Mouse (Mus musculus) intestine, embryonic 16.5 days (tissue): Measurements from ENCODE around the gene Pin1rt1. TPM values are rescaled to one million over a fixed set of nuclear protein-coding genes. Genes with fewer than 3 reads are reported as not detected.

Experiments used
- ATAC-seq: fragments of 200-750 bp; cut with Nextera tagmentation; 2 replicates; pipeline ENCODE4 v1.8.0; 2017; ENCODE audit warnings: moderate TSS enrichment, moderate library complexity
- H3K27ac ChIP-seq: fragments of 300-500 bp; sonication (generic); 2 replicates; pipeline ENCODE4 v1.5.1; 2014; ENCODE audit warnings: mild to moderate bottlenecking, low read length
- H3K27me3 ChIP-seq: fragments of 300-500 bp; sonication (generic); replicated peaks from 2 replicates; pipeline ENCODE4 v1.6.1; 2014; ENCODE audit warnings: low read length, control low read depth, mixed read lengths; ENCODE audit not compliant: control insufficient read depth, insufficient read depth
- H3K36me3 ChIP-seq: fragments of 300-500 bp; sonication (generic); 2 replicates; pipeline ENCODE4 v1.6.1; 2014; ENCODE audit warnings: low read length, control low read depth; ENCODE audit not compliant: control insufficient read depth, insufficient read depth
- H3K4me1 ChIP-seq: fragments of 300-500 bp; sonication (generic); 2 replicates; pipeline ENCODE4 v1.6.1; 2014; ENCODE audit warnings: low read length, control low read depth, mixed read lengths; ENCODE audit not compliant: control insufficient read depth, insufficient read depth
- H3K4me2 ChIP-seq: fragments of 300-500 bp; sonication (generic); 2 replicates; pipeline ENCODE4 v1.6.1; 2014; ENCODE audit warnings: low read depth, low read length, control low read depth
- H3K4me3 ChIP-seq: fragments of 300-500 bp; sonication (generic); 2 replicates; pipeline ENCODE4 v1.5.1; 2014; ENCODE audit warnings: mild to moderate bottlenecking, low read length
- H3K9ac ChIP-seq: fragments of 300-500 bp; sonication (generic); 2 replicates; pipeline ENCODE4 v1.6.1; 2014; ENCODE audit warnings: low read depth, low read length
- H3K9me3 ChIP-seq: fragments of 300-500 bp; sonication (generic); 2 replicates; pipeline ENCODE4 v1.6.1; 2016; ENCODE audit warnings: low read length, control low read depth; ENCODE audit not compliant: control insufficient read depth
- WGBS: fragments of 180-500 bp; shearing (Covaris S2); extraction: QIAGEN DNeasy Blood & Tissue Kit; methylation state at CpG from one replicate; pipeline ENCODE4 v1.1.7; 2014; 5-methylcytosine and 5-hydroxymethylcytosine counted together
- polyA plus RNA-seq: library from polyadenylated mRNA; unstranded; fragments of >200 nt; fragmentation: Nextera tagmentation; extraction: Ambion mirVana; gene quantifications from 2 replicates; pipeline ENCODE4 v1.2.1, GENCODE M21; 2015

Gene Pin1rt1
- polyA plus RNA-seq, result not detected in 2 replicates

- Histone ChIP-seq H3K9me3 (no peaks in the 10 kb centered on the region), H3K27ac (no peak within 1 kb of the TSS), H3K4me2 (no peak within 1 kb of the TSS), H3K27me3 (no peaks in the 10 kb centered on the region), H3K4me1 (no peaks in the 10 kb centered on the region), H3K4me3 (no peak within 1 kb of the TSS), H3K9ac (no peak within 1 kb of the TSS), H3K36me3 (no peaks in the 10 kb centered on the region)
- ATAC-seq, result no peak
- 84% methylated on average over 4 of the region's 4 CpGs for WGBS
Measured at GRCm38 (mm10) chr2:104716279-104716678, at the start of gene Pin1rt1. Gene Pin1rt1 (minus strand): TSS chr2:104716379.

- WGBS, result 88% methylated on average over 4 of the region's 4 CpGs
Measured at GRCm38 (mm10) chr2:104764018-104764417, 47.8 kb upstream of the Pin1rt1 start.

GRCm38 (mm10) chr2:104763134-104763703 is 47.0 kb upstream of the Pin1rt1 start:
- Histone ChIP-seq H3K4me2 (no peak overlapping the region), H3K9ac (no peak overlapping the region), H3K4me3 (no peak overlapping the region), H3K9me3 (no peaks in the 10 kb centered on the region), H3K27me3 (no peaks in the 10 kb centered on the region), H3K36me3 (no peaks in the 10 kb centered on the region; the same call in 1 of the 2 replicates), H3K4me1 (no peaks in the 10 kb centered on the region), H3K27ac (peak overlapping the region; percentile 57; the same call in 1 of the 2 replicates)
- peak; percentile 86 for ATAC-seq
- 68% methylated on average over 8 of the region's 8 CpGs for WGBS

More at GRCm38 (mm10) chr2:104764018-104764417, 47.8 kb upstream of the Pin1rt1 start:
- Histone ChIP-seq H3K36me3 (no peaks in the 10 kb centered on the region; the same call in 1 of the 2 replicates), H3K9me3 (no peaks in the 10 kb centered on the region), H3K9ac (no peak overlapping the region), H3K4me3 (no peak overlapping the region), H3K4me2 (no peak overlapping the region), H3K27me3 (no peaks in the 10 kb centered on the region), H3K4me1 (no peaks in the 10 kb centered on the region), H3K27ac (no peak overlapping the region)
- ATAC-seq, result no peak

GRCm38 (mm10) chr2:104750611-104751010 is 34.4 kb upstream of the Pin1rt1 start:
- H3K4me2 ChIP-seq, result no peak overlapping the region
- no peaks in the 10 kb centered on the region for H3K27me3 ChIP-seq
- H3K4me1 ChIP-seq, result 0 out of 2 replicates have a peak, but pooled peaks cover 2% of the 10 kb centered on the region
- WGBS, result 50% methylated on average over 3 of the region's 3 CpGs
- H3K36me3 ChIP-seq, result no peaks in the 10 kb centered on the region
- no peak overlapping the region for H3K4me3 ChIP-seq
- H3K9me3 ChIP-seq, result no peaks in the 10 kb centered on the region
- no peak overlapping the region for H3K27ac ChIP-seq
- ATAC-seq, result peak; percentile 44; the same call in 1 of the 2 replicates
- no peak overlapping the region for H3K9ac ChIP-seq

- peak; percentile 82 for ATAC-seq
Measured at GRCm38 (mm10) chr2:104748652-104749183, 32.5 kb upstream of the Pin1rt1 start.

GRCm38 (mm10) chr2:104746251-104746650 is 30.1 kb upstream of the Pin1rt1 start:
- no peak for ATAC-seq
- WGBS, result 51% methylated on average over 8 of the region's 8 CpGs
- Histone ChIP-seq H3K9me3 (no peaks in the 10 kb centered on the region), H3K36me3 (no peaks in the 10 kb centered on the region), H3K27ac (no peak overlapping the region), H3K4me2 (no peak overlapping the region), H3K4me3 (no peak overlapping the region), H3K27me3 (no peaks in the 10 kb centered on the region), H3K4me1 (0 out of 2 replicates have a peak, but pooled peaks cover 7% of the 10 kb centered on the region), H3K9ac (no peak overlapping the region)

More at GRCm38 (mm10) chr2:104748652-104749183, 32.5 kb upstream of the Pin1rt1 start:
- Histone ChIP-seq H3K9me3 (no peaks in the 10 kb centered on the region), H3K27ac (peak overlapping the region; percentile 61), H3K4me3 (no peak overlapping the region), H3K4me2 (no peak overlapping the region), H3K4me1 (0 out of 2 replicates have a peak, but pooled peaks cover 2% of the 10 kb centered on the region), H3K36me3 (no peaks in the 10 kb centered on the region), H3K27me3 (no peaks in the 10 kb centered on the region), H3K9ac (no peak overlapping the region)
- 59% methylated on average over 5 of the region's 5 CpGs for WGBS

GRCm38 (mm10) chr2:104743971-104744370 is 27.8 kb upstream of the Pin1rt1 start:
- H3K9ac ChIP-seq, result no peak overlapping the region
- no peak overlapping the region for H3K4me2 ChIP-seq
- no peaks in the 10 kb centered on the region for H3K36me3 ChIP-seq
- ATAC-seq, result 0 out of 2 replicates have a peak, but pooled peaks have one; percentile 2
- H3K27me3 ChIP-seq, result no peaks in the 10 kb centered on the region
- H3K27ac ChIP-seq, result no peak overlapping the region
- 40% methylated on average over 5 of the region's 5 CpGs for WGBS
- no peak overlapping the region for H3K4me3 ChIP-seq
- H3K9me3 ChIP-seq, result no peaks in the 10 kb centered on the region
- H3K4me1 ChIP-seq, result peaks cover 12% of the 10 kb centered on the region; the same call in 1 of the 2 replicates

GRCm38 (mm10) chr2:104743160-104743559 is 27.0 kb upstream of the Pin1rt1 start:
- peak; percentile 62 for ATAC-seq
- 9% methylated on average over 7 of the region's 7 CpGs for WGBS
- H3K9me3 ChIP-seq, result no peaks in the 10 kb centered on the region

GRCm38 (mm10) chr2:104742741-104743064 is 26.5 kb upstream of the Pin1rt1 start, which contains the start of gene Depdc7:
Gene Depdc7 (minus strand): TSS chr2:104742878.
- H3K9me3 ChIP-seq, result no peaks in the 10 kb centered on the region
- H3K27me3 ChIP-seq, result no peaks in the 10 kb centered on the region
- under 1% methylated on average over 31 of the region's 31 CpGs for WGBS
- peak; percentile 90 for ATAC-seq
- H3K4me3 ChIP-seq, result peak within 1 kb of the TSS; percentile 89
- H3K4me2 ChIP-seq, result peak within 1 kb of the TSS; percentile 81
- H3K27ac ChIP-seq, result peak within 1 kb of the TSS; percentile 97
- H3K36me3 ChIP-seq, result no peaks in the 10 kb centered on the region
- peaks cover 11% of the 10 kb centered on the region; the same call in 1 of the 2 replicates for H3K4me1 ChIP-seq
- H3K9ac ChIP-seq, result peak within 1 kb of the TSS; percentile 97

More at GRCm38 (mm10) chr2:104743160-104743559, 27.0 kb upstream of the Pin1rt1 start:
- peaks cover 11% of the 10 kb centered on the region; the same call in 1 of the 2 replicates for H3K4me1 ChIP-seq
- peak overlapping the region; percentile 81 for H3K4me2 ChIP-seq
- no peaks in the 10 kb centered on the region for H3K27me3 ChIP-seq
- peak overlapping the region; percentile 97 for H3K27ac ChIP-seq
- peak overlapping the region; percentile 89 for H3K4me3 ChIP-seq
- H3K9ac ChIP-seq, result peak overlapping the region; percentile 35; the same call in 1 of the 2 replicates
- H3K36me3 ChIP-seq, result no peaks in the 10 kb centered on the region
